Mouse (Mus musculus) kidney, embryonic 16.5 days (tissue): ENCODE data around the gene Stfa2. TPM values are rescaled to one million over a fixed set of nuclear protein-coding genes. Genes with fewer than 3 reads are reported as not detected.
"Not testable (repeated sequence)": the region's sequence is repeated elsewhere in the genome, so short reads cannot be mapped to it uniquely, and the experiment has no call there.

Experiments
- ATAC-seq: fragments of 200-750 bp; cut with Nextera tagmentation; 2 replicates; pipeline ENCODE4 v1.8.0; 2017; ENCODE audit warnings: moderate TSS enrichment; ENCODE audit not compliant: low FRiP score, low TSS enrichment
- H3K27ac ChIP-seq: fragments of 300-500 bp; sonication (generic); 2 replicates; pipeline ENCODE4 v1.5.1; 2014; ENCODE audit warnings: low read length
- H3K27me3 ChIP-seq: fragments of 300-500 bp; sonication (generic); 2 replicates; pipeline ENCODE4 v1.6.1; 2014; ENCODE audit warnings: low read length, control low read depth, mixed read lengths; ENCODE audit not compliant: insufficient read depth
- H3K36me3 ChIP-seq: fragments of 300-500 bp; sonication (generic); 2 replicates; pipeline ENCODE4 v1.6.1; 2014; ENCODE audit warnings: low read length, control low read depth, mixed read lengths; ENCODE audit not compliant: insufficient read depth
- H3K4me1 ChIP-seq: fragments of 300-500 bp; sonication (generic); 2 replicates; pipeline ENCODE4 v1.6.1; 2014; ENCODE audit warnings: low read length, control low read depth, mixed read lengths; ENCODE audit not compliant: insufficient read depth
- H3K4me2 ChIP-seq: fragments of 300-500 bp; sonication (generic); replicated peaks from 2 replicates; pipeline ENCODE4 v1.6.1; 2014; ENCODE audit warnings: low read depth, low read length
- H3K4me3 ChIP-seq: fragments of 300-500 bp; sonication (generic); 2 replicates; pipeline ENCODE4 v1.5.1; 2014; ENCODE audit warnings: mild to moderate bottlenecking, low read length
- H3K9ac ChIP-seq: fragments of 300-500 bp; sonication (generic); replicated peaks from 2 replicates; pipeline ENCODE4 v1.6.1; 2014; ENCODE audit warnings: low read length
- H3K9me3 ChIP-seq: fragments of 300-500 bp; sonication (generic); 2 replicates; pipeline ENCODE4 v1.6.1; 2016; ENCODE audit warnings: low read length, control low read depth
- WGBS: fragments of 180-500 bp; shearing (Covaris S2); extraction: QIAGEN DNeasy Blood & Tissue Kit; methylation state at CpG from one replicate; pipeline ENCODE4 v1.1.7; 2014; 5-methylcytosine and 5-hydroxymethylcytosine counted together
- polyA plus RNA-seq: library from polyadenylated mRNA; unstranded; fragments of >200 nt; fragmentation: Nextera tagmentation; extraction: Ambion mirVana; gene quantifications from 2 replicates; pipeline ENCODE4 v1.2.1, GENCODE M21; 2015

Gene Stfa2
- polyA plus RNA-seq = 0.39 and 1.0 TPM in 2 replicates

GRCm38 (mm10) chr16:36408357-36408756 is at the start of gene Stfa2:
Stfa2 (minus strand) TSS chr16:36408457.
- Histone ChIP-seq H3K4me1 (no peaks in the 10 kb centered on the region), H3K36me3 (no peaks in the 10 kb centered on the region), H3K27me3 (no peaks in the 10 kb centered on the region), H3K9me3 (no peaks in the 10 kb centered on the region), H3K27ac (no peak within 1 kb of the TSS), H3K4me3 (no peak within 1 kb of the TSS), H3K4me2 (no peak within 1 kb of the TSS), H3K9ac (no peak within 1 kb of the TSS)
- no peak for ATAC-seq

- H3K9me3 ChIP-seq = no peaks in the 10 kb centered on the region
- 75% methylated on average over 4 of the region's 4 CpGs for WGBS
- no peak within 1 kb of the TSS for H3K4me2 ChIP-seq
- ATAC-seq = no peak
- no peaks in the 10 kb centered on the region for H3K27me3 ChIP-seq
- H3K9ac ChIP-seq = no peak within 1 kb of the TSS
- H3K4me3 ChIP-seq = no peak within 1 kb of the TSS
- no peaks in the 10 kb centered on the region for H3K36me3 ChIP-seq
- H3K27ac ChIP-seq = no peak within 1 kb of the TSS
- no peaks in the 10 kb centered on the region for H3K4me1 ChIP-seq
Measured at GRCm38 (mm10) chr16:36455342-36455802, 47.1 kb upstream of the Stfa2 start, which contains the start of gene Stfa3. Stfa3 (minus strand) TSS chr16:36455392.

GRCm38 (mm10) chr16:36420979-36421378 is 12.7 kb upstream of the Stfa2 start:
- H3K27ac ChIP-seq, H3K27me3 ChIP-seq, H3K9ac ChIP-seq, ATAC-seq, H3K4me3 ChIP-seq, H3K36me3 ChIP-seq, H3K4me1 ChIP-seq, H3K9me3 ChIP-seq, H3K4me2 ChIP-seq: not testable (repeated sequence)
- 85% methylated on average over 1 of the region's 1 CpGs for WGBS

- 9% methylated on average over 4 of the region's 4 CpGs for WGBS
- no peaks in the 10 kb centered on the region for H3K4me1 ChIP-seq
- no peak for ATAC-seq
- peak overlapping the region; percentile 20; the same call in 1 of the 2 replicates for H3K4me2 ChIP-seq
- H3K36me3 ChIP-seq = no peaks in the 10 kb centered on the region
- no peak overlapping the region for H3K27ac ChIP-seq
- no peaks in the 10 kb centered on the region for H3K27me3 ChIP-seq
- no peaks in the 10 kb centered on the region for H3K9me3 ChIP-seq
- H3K4me3 ChIP-seq = no peak overlapping the region
- no peak overlapping the region for H3K9ac ChIP-seq
Measured at GRCm38 (mm10) chr16:36389060-36389459, 19.2 kb downstream of the Stfa2 start.

GRCm38 (mm10) chr16:36367648-36368047 is 40.6 kb downstream of the Stfa2 start, which contains the start of gene BC100530:
BC100530 (minus strand) TSS chr16:36367748.
- H3K27me3 ChIP-seq, H3K9ac ChIP-seq, H3K4me2 ChIP-seq, H3K4me1 ChIP-seq, H3K27ac ChIP-seq, H3K36me3 ChIP-seq, H3K9me3 ChIP-seq, ATAC-seq, H3K4me3 ChIP-seq: not testable (repeated sequence)
- 67% methylated on average over 3 of the region's 3 CpGs for WGBS

Other genes with a start within 250 kb of the Stfa2 start
- 1.6 and 1.7 TPM in 2 replicates for gene Gm5483, start 224.2 kb downstream of the Stfa2 start, polyA plus RNA-seq
- gene Gm5416, start 198.1 kb downstream of the Stfa2 start, polyA plus RNA-seq = 0.74 TPM in 1 of 2 replicates, not detected in the other
- not detected in 2 replicates for gene 2010005H15Rik, start 187.0 kb downstream of the Stfa2 start, polyA plus RNA-seq
- gene Stfa1, start 131.5 kb downstream of the Stfa2 start, polyA plus RNA-seq = 2.9 and 4.2 TPM in 2 replicates
- gene BC117090, start 74.1 kb downstream of the Stfa2 start, polyA plus RNA-seq = not detected in 2 replicates
- 2.3 and 3.2 TPM in 2 replicates for gene BC100530, start 40.7 kb downstream of the Stfa2 start, polyA plus RNA-seq
- 0.85 and 0.91 TPM in 2 replicates for gene Stfa3, start 46.9 kb upstream of the Stfa2 start, polyA plus RNA-seq
- 0.87 and 1.3 TPM in 2 replicates for gene Casr, start 153.7 kb upstream of the Stfa2 start, polyA plus RNA-seq